Mouse (Mus musculus): Measurements from ENCODE around the gene Synm. TPM values are rescaled to one million over a fixed set of nuclear protein-coding genes. Genes with fewer than 3 reads are reported as not detected.

The Synm gene
- total and polyA plus RNA-seq, 3 experiments = 0.01 TPM; not detected in 2

DNA sequence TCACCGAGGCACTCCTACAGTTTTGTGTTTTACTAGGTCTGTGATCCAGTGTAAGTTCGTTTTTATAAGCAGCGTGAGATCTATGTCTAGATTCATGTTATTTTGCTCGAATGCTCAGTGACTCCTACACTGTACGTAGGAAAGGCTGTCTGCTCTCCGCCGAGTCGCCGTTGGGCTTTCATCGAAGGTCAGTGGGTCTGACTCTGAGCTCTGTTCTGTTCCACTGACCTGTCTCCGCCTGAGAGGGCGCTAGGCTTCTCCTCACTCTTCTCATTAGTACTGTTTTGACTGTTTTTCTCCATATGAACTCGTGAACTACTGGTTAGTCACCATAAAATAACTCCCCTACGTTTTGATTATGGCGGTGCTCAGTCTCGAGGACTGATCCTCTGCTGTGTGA lies 76.5 kb downstream of the Synm start:
- H3K27me3 ChIP-seq (ENCODE audit: control insufficient read depth in 1 of 2, insufficient read depth in 2 of 2, low read length in 2 of 2) = no peaks in the 10 kb centered on the region
- no peaks in the 10 kb centered on the region for H3K4me1 ChIP-seq (ENCODE audit: control insufficient read depth in 1 of 2, insufficient read depth in 2 of 2, low read length in 2 of 2)
- TF ChIP-seq TCF12 (IDR thresholded peaks at IDR 0.05; ENCODE audit: low read depth, low read length) (no peak), TAL1 (IDR thresholded peaks at IDR 0.05; ENCODE audit: low read length) (no peak), KAT2A (conservative IDR thresholded peaks at IDR 0.05; ENCODE audit: low read depth, low read length) (no peak), JUND (IDR thresholded peaks at IDR 0.05; ENCODE audit: low read depth, low read length) (no peak), ZNF384 (IDR thresholded peaks at IDR 0.05; ENCODE audit: low read depth, low read length) (no peak), ZC3H11A (IDR thresholded peaks at IDR 0.05; ENCODE audit: low read depth, low read length) (no peak), SMC3 (IDR thresholded peaks at IDR 0.05; ENCODE audit: low read depth, low read length) (no peak), ZMIZ1 (IDR thresholded peaks at IDR 0.05; ENCODE audit: low read depth, low read length) (no peak), HCFC1 (IDR thresholded peaks at IDR 0.05; ENCODE audit: low read depth, low read length) (no peak), MAX (IDR thresholded peaks at IDR 0.05; ENCODE audit: low read length) (no peak), CHD1 (IDR thresholded peaks at IDR 0.05; ENCODE audit: low read depth, low read length) (no peak), CTCF (IDR thresholded peaks at IDR 0.05 in 2 of 3, conservative IDR thresholded peaks at IDR 0.05 in 1 of 3; ENCODE audit: control insufficient read depth in 1 of 3, insufficient read depth in 1 of 3, low read depth in 2 of 3, low read length in 3 of 3, poor library complexity in 1 of 3, severe bottlenecking in 1 of 3) (no peak), CHD2 (IDR thresholded peaks at IDR 0.05; ENCODE audit: low read length) (no peak), ETS1 (IDR thresholded peaks at IDR 0.05; ENCODE audit: low read depth, low read length) (no peak), USF1 (IDR thresholded peaks at IDR 0.05; ENCODE audit: low read depth, low read length) (no peak), SIN3A (IDR thresholded peaks at IDR 0.05; ENCODE audit: low read length) (no peak), NELFE (IDR thresholded peaks at IDR 0.05; ENCODE audit: low read depth, low read length) (no peak)
- no peaks in the 10 kb centered on the region for H3K9me3 ChIP-seq (replicated peaks; ENCODE audit: insufficient read depth, low read length)
- no peaks in the 10 kb centered on the region for H3K36me3 ChIP-seq (ENCODE audit: control insufficient read depth in 1 of 2, insufficient read depth in 2 of 2, low read length in 2 of 2)
- H3K9ac ChIP-seq (ENCODE audit: control insufficient read depth, low read depth, low read length, poor library complexity, severe bottlenecking) = no peak overlapping the region
- H3K79me2 ChIP-seq (ENCODE audit: control insufficient read depth, insufficient read depth, low read length, poor library complexity) = no peaks in the 10 kb centered on the region
- H3K27ac ChIP-seq (ENCODE audit: control insufficient read depth, low read depth, low read length) = no peak overlapping the region
- no peak for DNase-seq (ENCODE audit: low read depth, low spot score)
- H3K4me3 ChIP-seq (ENCODE audit: control insufficient read depth in 1 of 2, insufficient read depth in 1 of 2, low read depth in 2 of 2, low read length in 2 of 2) = no peak overlapping the region

DNA sequence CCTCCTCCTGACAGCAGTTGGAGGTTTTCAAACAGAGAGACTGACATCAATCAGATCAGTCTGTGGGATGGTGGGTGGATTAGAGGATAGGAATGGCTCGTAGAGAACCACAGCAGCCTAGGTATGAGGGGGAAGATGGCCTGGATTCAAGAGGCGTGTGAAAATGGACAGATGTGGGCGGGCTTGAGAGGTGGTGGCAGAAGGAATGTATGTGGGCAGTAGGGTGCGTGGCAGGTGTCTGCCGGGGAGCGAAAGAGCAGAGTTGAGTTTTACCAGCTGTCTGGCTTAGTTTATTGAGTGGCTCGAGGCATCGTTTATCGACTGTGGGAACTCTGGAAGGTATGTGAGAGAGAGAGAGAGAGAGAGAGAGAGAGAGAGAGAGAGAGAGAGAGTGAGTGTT lies 78.5 kb downstream of the Synm start:
- no peak overlapping the region for H3K4me3 ChIP-seq (ENCODE audit: control insufficient read depth in 1 of 2, insufficient read depth in 1 of 2, low read depth in 2 of 2, low read length in 2 of 2)
- no peaks in the 10 kb centered on the region for H3K9me3 ChIP-seq (replicated peaks; ENCODE audit: insufficient read depth, low read length)
- no peak for DNase-seq (ENCODE audit: low read depth, low spot score)
- no peaks in the 10 kb centered on the region for H3K27me3 ChIP-seq (ENCODE audit: control insufficient read depth in 1 of 2, insufficient read depth in 2 of 2, low read length in 2 of 2)
- H3K27ac ChIP-seq (ENCODE audit: control insufficient read depth, low read depth, low read length) = no peak overlapping the region
- TF ChIP-seq USF1 (IDR thresholded peaks at IDR 0.05; ENCODE audit: low read depth, low read length) (no peak), EP300 (IDR thresholded peaks at IDR 0.05; ENCODE audit: low read depth in 1 of 2, low read length in 2 of 2) (no peak), CTCF (IDR thresholded peaks at IDR 0.05 in 2 of 3, conservative IDR thresholded peaks at IDR 0.05 in 1 of 3; ENCODE audit: control insufficient read depth in 1 of 3, insufficient read depth in 1 of 3, low read depth in 2 of 3, low read length in 3 of 3, poor library complexity in 1 of 3, severe bottlenecking in 1 of 3) (no peak), POLR2AphosphoS5 (IDR thresholded peaks at IDR 0.05; ENCODE audit: borderline replicate concordance, low read depth, low read length) (no peak)
- no peaks in the 10 kb centered on the region for H3K36me3 ChIP-seq (ENCODE audit: control insufficient read depth in 1 of 2, insufficient read depth in 2 of 2, low read length in 2 of 2)
- H3K9ac ChIP-seq (ENCODE audit: control insufficient read depth, low read depth, low read length, poor library complexity, severe bottlenecking) = no peak overlapping the region
- H3K79me2 ChIP-seq (ENCODE audit: control insufficient read depth, insufficient read depth, low read length, poor library complexity) = no peaks in the 10 kb centered on the region
- H3K4me1 ChIP-seq (ENCODE audit: control insufficient read depth in 1 of 2, insufficient read depth in 2 of 2, low read length in 2 of 2) = no peaks in the 10 kb centered on the region

Other genes starting within 250 kb of the Synm start
- gene Lrrc28, start 114.5 kb downstream of the Synm start, total RNA-seq (2012; rRNA removed) = 9.7 and 10.0 TPM in 2 replicates
- 10 to 100 TPM in 1 of 2 experiments, not detected in 1; 16.0 TPM for gene Lrrc28, start 114.5 kb downstream of the Synm start, polyA plus RNA-seq (2012; ENCODE audit: insufficient read depth in 1 of 2, insufficient read length in 2 of 2, low read depth in 1 of 2, low replicate concordance in 2 of 2, missing spikeins in 1 of 2)
- 0.42 and 0.82 TPM in 2 replicates for gene Ttc23, start 112.3 kb downstream of the Synm start, total RNA-seq (2012; rRNA removed)
- 1 to 10 TPM in 1 of 2 experiments, not detected in 1; 4.8 TPM for gene Ttc23, start 112.3 kb downstream of the Synm start, polyA plus RNA-seq (2012; ENCODE audit: insufficient read depth in 1 of 2, insufficient read length in 2 of 2, low read depth in 1 of 2, low replicate concordance in 2 of 2, missing spikeins in 1 of 2)
- 11.9 and 13.8 TPM in 2 replicates for gene Igf1r, start 193.1 kb upstream of the Synm start, total RNA-seq (2012; rRNA removed)
- gene Igf1r, start 193.1 kb upstream of the Synm start, polyA plus RNA-seq (2012; ENCODE audit: insufficient read depth in 1 of 2, insufficient read length in 2 of 2, low read depth in 1 of 2, low replicate concordance in 2 of 2, missing spikeins in 1 of 2) = 10 to 100 TPM in 1 of 2 experiments, not detected in 1; 11.8 TPM

Data from MEL (cell line).